Mouse (Mus musculus) C2C12 (cell line): ENCODE data around the gene Map4k3. TPM values are rescaled to one million over a fixed set of nuclear protein-coding genes. Genes with fewer than 3 reads are reported as not detected.

Experiments
- H3K27me3 ChIP-seq: one replicate; pipeline ENCODE4 v1.6.1; 2011; ENCODE audit not compliant: control insufficient read depth, insufficient read depth, insufficient read length
- H3K36me3 ChIP-seq: one replicate; pipeline ENCODE4 v1.6.1; 2011; ENCODE audit not compliant: control insufficient read depth, insufficient read depth
- H3K4me3 ChIP-seq: one replicate; pipeline ENCODE4 v1.5.1; 2011; ENCODE audit warnings: mild to moderate bottlenecking, control low read depth; ENCODE audit not compliant: poor library complexity, insufficient read depth, severe bottlenecking
- H3K79me2 ChIP-seq: one replicate; pipeline ENCODE4 v1.6.1; 2011; ENCODE audit not compliant: control insufficient read depth, insufficient read depth
- H3K79me3 ChIP-seq: one replicate; pipeline ENCODE4 v1.6.1; 2011; ENCODE audit warnings: low read depth, control low read depth
- H3ac ChIP-seq: one replicate; pipeline ENCODE3; 2011; ENCODE audit warnings: low read depth; ENCODE audit not compliant: control insufficient read depth, insufficient read length
- CEBPB ChIP-seq: IDR thresholded peaks from one replicate; pipeline ENCODE4 v1.6.1; 2011; ENCODE audit warnings: low read depth, mild to moderate bottlenecking, control low read depth, moderate library complexity
- CTCF ChIP-seq: IDR thresholded peaks from one replicate; pipeline ENCODE4 v1.5.1; 2011; ENCODE audit not compliant: control insufficient read depth, insufficient read depth, insufficient read length
- FOSL1 ChIP-seq: IDR thresholded peaks from one replicate; pipeline ENCODE4 v1.8.0; 2011; ENCODE audit warnings: mild to moderate bottlenecking, low read length; ENCODE audit not compliant: poor library complexity, insufficient read depth, severe bottlenecking
- MAX ChIP-seq: IDR thresholded peaks from one replicate; pipeline ENCODE4 v1.6.1; 2011; ENCODE audit warnings: mild to moderate bottlenecking, control low read depth
- MYOD1 ChIP-seq: IDR thresholded peaks from one replicate; pipeline ENCODE4 v1.6.1; 2011; ENCODE audit warnings: low read depth; ENCODE audit not compliant: control insufficient read depth, insufficient read length
- MYOG ChIP-seq: IDR thresholded peaks from one replicate; pipeline ENCODE4 v1.6.1; 2011; ENCODE audit not compliant: control insufficient read depth, insufficient read length; ENCODE audit errors: extremely low read depth
- USF1 ChIP-seq: IDR thresholded peaks from one replicate; pipeline ENCODE4 v1.6.1; 2011; ENCODE audit warnings: low read depth, mild to moderate bottlenecking, control low read depth, moderate library complexity
- polyA plus RNA-seq: library from polyadenylated mRNA; unstranded; fragments of >200 nt; fragmentation: generic; extraction: Trizol; gene quantifications from one replicate; pipeline ENCODE4 v1.2.1, GENCODE M21; 2012; ENCODE audit warnings: missing spikeins

The Map4k3 gene
- polyA plus RNA-seq, 1 experiment: 3.0 TPM

- no peak overlapping the region for H3ac ChIP-seq
- TF ChIP-seq FOSL1 (no peak), MYOD1 (no peak), MYOG (no peak), CTCF (no peak), USF1 (no peak)
- H3K4me3 ChIP-seq: no peak overlapping the region
- no peaks in the 10 kb centered on the region for H3K79me2 ChIP-seq
- H3K79me3 ChIP-seq: no peaks in the 10 kb centered on the region
- H3K36me3 ChIP-seq: peaks cover 14% of the 10 kb centered on the region
- no peaks in the 10 kb centered on the region for H3K27me3 ChIP-seq
Measured at GRCm38 (mm10) chr17:80644567-80644966, 83.7 kb downstream of the Map4k3 start.

- no peak overlapping the region for H3K4me3 ChIP-seq
- no peaks in the 10 kb centered on the region for H3K79me3 ChIP-seq
- no peak overlapping the region for H3ac ChIP-seq
- no peaks in the 10 kb centered on the region for H3K27me3 ChIP-seq
- H3K79me2 ChIP-seq: no peaks in the 10 kb centered on the region
- H3K36me3 ChIP-seq: peaks cover 5% of the 10 kb centered on the region
- no peak for TF ChIP-seq CEBPB
- TF ChIP-seq MAX: no peak
- TF ChIP-seq MYOD1: no peak
- TF ChIP-seq CTCF: no peak
- TF ChIP-seq USF1: no peak
- no peak for TF ChIP-seq MYOG
- no peak for TF ChIP-seq FOSL1
Measured at GRCm38 (mm10) chr17:80638121-80638520, 90.2 kb downstream of the Map4k3 start.

GRCm38 (mm10) chr17:80635794-80636193, 92.5 kb downstream of the Map4k3 start:
- H3K36me3 ChIP-seq: no peaks in the 10 kb centered on the region
- H3K4me3 ChIP-seq: no peak overlapping the region
- no peak overlapping the region for H3ac ChIP-seq
- H3K27me3 ChIP-seq: no peaks in the 10 kb centered on the region
- no peaks in the 10 kb centered on the region for H3K79me2 ChIP-seq
- TF ChIP-seq CTCF (no peak), CEBPB (no peak), MYOG (no peak), MAX (no peak), FOSL1 (no peak), MYOD1 (no peak), USF1 (no peak)
- H3K79me3 ChIP-seq: no peaks in the 10 kb centered on the region

GRCm38 (mm10) chr17:80632846-80633245, 95.4 kb downstream of the Map4k3 start:
- no peaks in the 10 kb centered on the region for H3K79me2 ChIP-seq
- no peak overlapping the region for H3K4me3 ChIP-seq
- H3K79me3 ChIP-seq: no peaks in the 10 kb centered on the region
- no peak for TF ChIP-seq CTCF
- no peak overlapping the region for H3ac ChIP-seq
- no peaks in the 10 kb centered on the region for H3K27me3 ChIP-seq
- H3K36me3 ChIP-seq: no peaks in the 10 kb centered on the region

GRCm38 (mm10) chr17:80632354-80632753, 95.9 kb downstream of the Map4k3 start:
- Histone ChIP-seq H3K4me3 (no peak overlapping the region), H3ac (no peak overlapping the region), H3K27me3 (no peaks in the 10 kb centered on the region), H3K79me2 (no peaks in the 10 kb centered on the region), H3K79me3 (no peaks in the 10 kb centered on the region), H3K36me3 (no peaks in the 10 kb centered on the region)
- TF ChIP-seq FOSL1 (no peak), CEBPB (no peak), MYOG (no peak), USF1 (no peak), CTCF (no peak), MAX (no peak), MYOD1 (no peak)

- no peak overlapping the region for H3ac ChIP-seq
- TF ChIP-seq CTCF: no peak
- TF ChIP-seq FOSL1: no peak
- no peak for TF ChIP-seq MAX
- no peak for TF ChIP-seq MYOD1
- TF ChIP-seq CEBPB: no peak
- H3K79me3 ChIP-seq: no peaks in the 10 kb centered on the region
- no peak overlapping the region for H3K4me3 ChIP-seq
- no peaks in the 10 kb centered on the region for H3K27me3 ChIP-seq
- no peaks in the 10 kb centered on the region for H3K79me2 ChIP-seq
- H3K36me3 ChIP-seq: no peaks in the 10 kb centered on the region
Measured at GRCm38 (mm10) chr17:80631028-80631427, 97.3 kb downstream of the Map4k3 start.
